Mouse (Mus musculus) CH12.LX (cell line): ENCODE data around the gene Zfp575. TPM values are rescaled to one million over a fixed set of nuclear protein-coding genes. Genes with fewer than 3 reads are reported as not detected.
A peak's percentile ranks its signal among the peaks of the same experiment; 100 is the strongest.

Experiments used
- DNase-seq: peaks from one replicate; pipeline ENCODE4 v3.0.0-alpha.2; 2013; ENCODE audit errors: extremely low read depth
- H3K27ac ChIP-seq: 2 replicates; pipeline ENCODE4 v1.5.1; 2012; ENCODE audit warnings: low read depth, mild to moderate bottlenecking, control low read depth, moderate library complexity; ENCODE audit not compliant: insufficient read depth
- H3K27me3 ChIP-seq: replicated peaks from 2 replicates; pipeline ENCODE3; 2012; ENCODE audit warnings: inconsistent platforms
- H3K36me3 ChIP-seq, 2 experiments: replicated peaks in 1 of 2; 2 replicates each; pipeline versions ENCODE3 to v1.6.1; 2012; ENCODE audit warnings: inconsistent platforms in 1 of 2, low read length in 1 of 2, mild to moderate bottlenecking in 1 of 2, mixed read lengths in 1 of 2, moderate library complexity in 1 of 2; ENCODE audit not compliant: control insufficient read depth in 1 of 2, insufficient read depth in 1 of 2
- H3K4me1 ChIP-seq, 2 experiments: 2 replicates each; pipeline ENCODE4 v1.6.1; 2012; ENCODE audit warnings: inconsistent platforms in 1 of 2, moderate library complexity in 1 of 2; ENCODE audit not compliant: insufficient read depth in 2 of 2, control insufficient read depth in 1 of 2
- H3K4me2 ChIP-seq: 2 replicates; pipeline ENCODE4 v1.6.1; 2012; ENCODE audit warnings: low read depth, mild to moderate bottlenecking, control low read depth; ENCODE audit not compliant: poor library complexity, insufficient read depth, severe bottlenecking
- H3K4me3 ChIP-seq, 3 experiments: fragments of 150-350 bp in 1 of 3; sonication (generic) in 1 of 3; replicated peaks in 1 of 3; 2 replicates each; pipeline versions ENCODE3 to v1.5.1; 2011 to 2012; ENCODE audit warnings: low read depth in 2 of 3, low read length in 2 of 3, mild to moderate bottlenecking in 2 of 3, moderate library complexity in 2 of 3, control low read depth in 1 of 3, improper control_type of control experiment in 1 of 3, inconsistent platforms in 1 of 3, mixed read lengths in 1 of 3; ENCODE audit not compliant: poor library complexity in 1 of 3
- H3K79me2 ChIP-seq: replicated peaks from 2 replicates; pipeline ENCODE4 v1.6.1; 2012; ENCODE audit warnings: mild to moderate bottlenecking, moderate library complexity; ENCODE audit not compliant: control insufficient read depth, poor library complexity, insufficient read depth, severe bottlenecking; ENCODE audit errors: extremely low read depth
- H3K9ac ChIP-seq: 2 replicates; pipeline ENCODE4 v1.6.1; 2012; ENCODE audit warnings: low read depth, mild to moderate bottlenecking, control low read depth, moderate library complexity; ENCODE audit not compliant: insufficient read depth
- H3K9me3 ChIP-seq: replicated peaks from 2 replicates; pipeline ENCODE3; 2012; ENCODE audit warnings: low read length, inconsistent platforms, mixed read lengths
- BHLHE40 ChIP-seq: IDR thresholded peaks from 2 replicates; pipeline ENCODE4 v1.6.1; 2011; ENCODE audit warnings: mild to moderate bottlenecking, low read depth, low read length, improper control_type of control experiment
- CHD1 ChIP-seq: IDR thresholded peaks from 2 replicates; pipeline ENCODE4 v1.6.1; 2012; ENCODE audit warnings: low read depth, low read length, improper control_type of control experiment, inconsistent platforms
- CHD2 ChIP-seq: IDR thresholded peaks from 2 replicates; pipeline ENCODE4 v1.6.1; 2011; ENCODE audit warnings: low read length, improper control_type of control experiment
- CTCF ChIP-seq, 2 experiments: IDR thresholded peaks in 1 of 2; conservative IDR thresholded peaks in 1 of 2; 2 replicates each; pipeline ENCODE4 v1.5.1; 2011 to 2012; ENCODE audit warnings: low read depth in 2 of 2, low read length in 2 of 2, improper control_type of control experiment in 1 of 2, inconsistent platforms in 1 of 2, mild to moderate bottlenecking in 1 of 2, moderate library complexity in 1 of 2
- E2F4 ChIP-seq: IDR thresholded peaks from 2 replicates; pipeline ENCODE4 v1.6.1; 2011; ENCODE audit warnings: low read depth, low read length, improper control_type of control experiment; ENCODE audit not compliant: insufficient replicate concordance
- ELF1 ChIP-seq: IDR thresholded peaks from 2 replicates; pipeline ENCODE4 v1.6.1; 2014; ENCODE audit warnings: low read depth, mild to moderate bottlenecking, inconsistent platforms, low read length, improper control_type of control experiment
- EP300 ChIP-seq: IDR thresholded peaks from 2 replicates; pipeline ENCODE4 v1.6.1; 2011; ENCODE audit warnings: low read length, improper control_type of control experiment
- ETS1 ChIP-seq: conservative IDR thresholded peaks from 2 replicates; pipeline ENCODE4 v1.6.1; 2012; ENCODE audit warnings: low read depth, mild to moderate bottlenecking, inconsistent platforms, low read length, improper control_type of control experiment, moderate library complexity
- GABPA ChIP-seq: IDR thresholded peaks from 2 replicates; pipeline ENCODE4 v1.6.1; 2012; ENCODE audit warnings: low read depth, low read length, improper control_type of control experiment, inconsistent platforms; ENCODE audit not compliant: insufficient replicate concordance
- HCFC1 ChIP-seq: IDR thresholded peaks from 2 replicates; pipeline ENCODE4 v1.6.1; 2012; ENCODE audit warnings: low read depth, mild to moderate bottlenecking, inconsistent platforms, low read length, improper control_type of control experiment
- IRF4 ChIP-seq: IDR thresholded peaks from 2 replicates; pipeline ENCODE4 v1.6.1; 2014; ENCODE audit warnings: low read depth, mild to moderate bottlenecking, inconsistent platforms, low read length, improper control_type of control experiment
- JUN ChIP-seq: IDR thresholded peaks from 2 replicates; pipeline ENCODE4 v1.6.1; 2011; ENCODE audit warnings: low read depth, mild to moderate bottlenecking, low read length, improper control_type of control experiment, moderate library complexity; ENCODE audit not compliant: insufficient read depth
- JUND ChIP-seq: conservative IDR thresholded peaks from 2 replicates; pipeline ENCODE4 v1.6.1; 2011; ENCODE audit warnings: low read depth, low read length, improper control_type of control experiment
- KAT2A ChIP-seq: IDR thresholded peaks from 2 replicates; pipeline ENCODE4 v1.6.1; 2012; ENCODE audit warnings: low read length, improper control_type of control experiment, inconsistent platforms; ENCODE audit not compliant: insufficient replicate concordance
- MAFK ChIP-seq: IDR thresholded peaks from 2 replicates; pipeline ENCODE4 v1.6.1; 2011; ENCODE audit warnings: low read length, improper control_type of control experiment; ENCODE audit not compliant: insufficient replicate concordance
- MAX ChIP-seq: IDR thresholded peaks from 2 replicates; pipeline ENCODE4 v1.6.1; 2011; ENCODE audit warnings: low read length, improper control_type of control experiment
- MAZ ChIP-seq: IDR thresholded peaks from 2 replicates; pipeline ENCODE4 v1.6.1; 2012; ENCODE audit warnings: low read depth, mild to moderate bottlenecking, inconsistent platforms, low read length, improper control_type of control experiment, moderate library complexity
- MEF2A ChIP-seq: IDR thresholded peaks from 2 replicates; pipeline ENCODE4 v1.6.1; 2014; ENCODE audit warnings: low read depth, mild to moderate bottlenecking, inconsistent platforms, low read length, improper control_type of control experiment, borderline replicate concordance
- MXI1 ChIP-seq: IDR thresholded peaks from 2 replicates; pipeline ENCODE4 v1.6.1; 2011; ENCODE audit warnings: mild to moderate bottlenecking, low read depth, low read length, improper control_type of control experiment
- MYC ChIP-seq: IDR thresholded peaks from 2 replicates; pipeline ENCODE4 v1.6.1; 2011; ENCODE audit warnings: low read depth, mild to moderate bottlenecking, improper control_type of control experiment, low read length
- NELFE ChIP-seq: IDR thresholded peaks from 2 replicates; pipeline ENCODE4 v1.6.1; 2011; ENCODE audit warnings: low read depth, low read length, improper control_type of control experiment
- NRF1 ChIP-seq: IDR thresholded peaks from 2 replicates; pipeline ENCODE4 v1.6.1; 2014; ENCODE audit warnings: low read depth, mild to moderate bottlenecking, inconsistent platforms, low read length, improper control_type of control experiment, moderate library complexity
- PAX5 ChIP-seq: IDR thresholded peaks from 2 replicates; pipeline ENCODE4 v1.6.1; 2012; ENCODE audit warnings: low read length, inconsistent platforms, mixed read lengths
- POLR2A ChIP-seq: IDR thresholded peaks from 2 replicates; pipeline ENCODE4 v1.6.1; 2011; ENCODE audit warnings: low read depth, mild to moderate bottlenecking, improper control_type of control experiment, low read length
- POLR2AphosphoS2 ChIP-seq: IDR thresholded peaks from 2 replicates; pipeline ENCODE4 v1.6.1; 2011; ENCODE audit warnings: low read depth, low read length, improper control_type of control experiment
- RAD21 ChIP-seq: IDR thresholded peaks from 2 replicates; pipeline ENCODE4 v1.6.1; 2011; ENCODE audit warnings: low read depth, mild to moderate bottlenecking, low read length, improper control_type of control experiment, moderate library complexity
- RCOR1 ChIP-seq: conservative IDR thresholded peaks from 2 replicates; pipeline ENCODE4 v1.6.1; 2012; ENCODE audit warnings: low read depth, mild to moderate bottlenecking, inconsistent platforms, low read length, improper control_type of control experiment
- SIN3A ChIP-seq: IDR thresholded peaks from 2 replicates; pipeline ENCODE4 v1.6.1; 2012; ENCODE audit warnings: low read length, improper control_type of control experiment, inconsistent platforms
- SMC3 ChIP-seq: IDR thresholded peaks from 2 replicates; pipeline ENCODE4 v1.6.1; 2011; ENCODE audit warnings: low read depth, low read length, improper control_type of control experiment
- TBP ChIP-seq: conservative IDR thresholded peaks from 2 replicates; pipeline ENCODE4 v1.6.1; 2011; ENCODE audit warnings: low read depth, low read length, improper control_type of control experiment
- TCF12 ChIP-seq: IDR thresholded peaks from 2 replicates; pipeline ENCODE4 v1.6.1; 2014; ENCODE audit warnings: low read depth, mild to moderate bottlenecking, inconsistent platforms, low read length, improper control_type of control experiment
- UBTF ChIP-seq: IDR thresholded peaks from 2 replicates; pipeline ENCODE4 v1.6.1; 2012; ENCODE audit warnings: low read depth, mild to moderate bottlenecking, inconsistent platforms, low read length, improper control_type of control experiment, moderate library complexity
- USF1 ChIP-seq: IDR thresholded peaks from 2 replicates; pipeline ENCODE4 v1.6.1; 2014; ENCODE audit warnings: low read depth, mild to moderate bottlenecking, inconsistent platforms, low read length, improper control_type of control experiment
- USF2 ChIP-seq: conservative IDR thresholded peaks from 2 replicates; pipeline ENCODE4 v1.6.1; 2011; ENCODE audit warnings: low read depth, low read length, improper control_type of control experiment
- ZC3H11A ChIP-seq: IDR thresholded peaks from 2 replicates; pipeline ENCODE4 v1.6.1; 2012; ENCODE audit warnings: low read depth, mild to moderate bottlenecking, inconsistent platforms, low read length, improper control_type of control experiment
- ZKSCAN1 ChIP-seq: IDR thresholded peaks from 2 replicates; pipeline ENCODE4 v1.6.1; 2012; ENCODE audit warnings: low read depth, inconsistent platforms, low read length, improper control_type of control experiment, borderline replicate concordance
- ZMIZ1 ChIP-seq: IDR thresholded peaks from 2 replicates; pipeline ENCODE4 v1.6.1; 2012; ENCODE audit warnings: low read depth, mild to moderate bottlenecking, inconsistent platforms, low read length, improper control_type of control experiment
- ZNF384 ChIP-seq: IDR thresholded peaks from 2 replicates; pipeline ENCODE4 v1.6.1; 2012; ENCODE audit warnings: low read depth, low read length, improper control_type of control experiment, inconsistent platforms
- dilution Hi-C: fragments of 300-500 bp; cut with MboI; formaldehyde crosslinking; loops from 2 replicates; pipeline ENCODE4 v1.14.3; 2020; ENCODE audit warnings: low sequenced_read_pairs; ENCODE audit not compliant: extremely low pct_unique_long_range_greater_than_20kb, extremely low pct_ligation_motif_present
- in situ Hi-C: fragments of 300-500 bp; cut with MboI; formaldehyde crosslinking; loops from 3 replicates; pipeline ENCODE4 v1.14.3; 2019; ENCODE audit warnings: low sequenced_read_pairs, low pct_ligation_motif_present, low pct_unique_long_range_greater_than_20kb, mixed read lengths
- polyA plus RNA-seq: library from polyadenylated mRNA; unstranded; fragments of >175 nt; gene quantifications from 2 replicates; pipeline ENCODE4 v1.2.1, GENCODE M21; 2012; ENCODE audit warnings: low read depth; ENCODE audit not compliant: insufficient read length
- total RNA-seq, 2 experiments: library from RNA; depleted of rRNA; stranded (reverse); fragments of 300-350 nt in 1 of 2; fragments of >200 nt in 1 of 2; gene quantifications; 2 replicates each; pipeline ENCODE4 v1.2.3; 2012 to 2014

The Zfp575 gene
- total and polyA plus RNA-seq, 3 experiments = 0.09 to 0.81 (median 0.14) TPM

GRCm38 (mm10) chr7:24564607-24565265 lies 22.7 kb downstream of the Zfp575 start:
- H3K27me3 ChIP-seq = no peaks in the 10 kb centered on the region
- H3K36me3 ChIP-seq = peaks cover 39 to 64% of the 10 kb centered on the region in 2 experiments
- DNase-seq = peak; percentile 98
- TF ChIP-seq POLR2AphosphoS2 = no peak
- TF ChIP-seq BHLHE40 = peak; percentile 67
- TF ChIP-seq CHD1 = no peak
- no peak for TF ChIP-seq USF1
- TF ChIP-seq CTCF (conservative IDR thresholded peaks at IDR 0.05 in 1 of 2, IDR thresholded peaks at IDR 0.05 in 1 of 2; ENCODE audit: low read depth in 2 of 2, low read length in 2 of 2) = peak; percentile 85 to 88
- no peak for TF ChIP-seq ZC3H11A
- no peak for TF ChIP-seq UBTF
- peak; percentile 56; the same call in 1 of the 2 replicates for TF ChIP-seq MAFK
- TF ChIP-seq MYC = 0 out of 2 replicates have a peak, but pooled peaks have one; percentile 79
- peak; percentile 66 for TF ChIP-seq RAD21
- no peak for TF ChIP-seq SIN3A
- no peak; the same call in 1 of the 2 replicates for TF ChIP-seq NELFE
- TF ChIP-seq TBP = peak; percentile 26; the same call in 1 of the 2 replicates
- TF ChIP-seq USF2 = peak; percentile 13; the same call in 1 of the 2 replicates
- peak; percentile 81 for TF ChIP-seq SMC3
- TF ChIP-seq E2F4 = no peak
- no peak for TF ChIP-seq ZNF384
- TF ChIP-seq ZMIZ1 = no peak
- TF ChIP-seq MEF2A = peak; percentile 80
- peak; percentile 88 for TF ChIP-seq JUN
- peak; percentile 26; the same call in 1 of the 2 replicates for TF ChIP-seq HCFC1
- TF ChIP-seq PAX5 = no peak
- TF ChIP-seq NRF1 = peak; percentile 76
- no peak for TF ChIP-seq KAT2A
- TF ChIP-seq CHD2 = no peak; the same call in 1 of the 2 replicates
- TF ChIP-seq EP300 = peak; percentile 84
- TF ChIP-seq JUND = peak; percentile 59
- TF ChIP-seq RCOR1 = peak; percentile 27; the same call in 1 of the 2 replicates
- TF ChIP-seq MAZ = 0 out of 2 replicates have a peak, but pooled peaks have one; percentile 10
- TF ChIP-seq MXI1 = peak; percentile 32; the same call in 1 of the 2 replicates
- TF ChIP-seq POLR2A = no peak
- no peak for TF ChIP-seq ZKSCAN1
- peak; percentile 54 for TF ChIP-seq MAX
- TF ChIP-seq ETS1 = peak; percentile 93
- TF ChIP-seq TCF12 = peak; percentile 79
- peak; percentile 68 for TF ChIP-seq IRF4
- no peak for TF ChIP-seq GABPA
- peak; percentile 48 for TF ChIP-seq ELF1
- in situ Hi-C loops (loop anchor here (5.0 kb wide), 1 partner anchor 32 kb away; the partner anchor contains the start of gene Irgq), dilution Hi-C loops (no loop called here)
- H3K79me2 ChIP-seq = peaks cover 13% of the 10 kb centered on the region; the same call in 1 of the 2 replicates
- H3K4me1 ChIP-seq = peaks cover 46 to 93% of the 10 kb centered on the region in 2 experiments
- H3K4me2 ChIP-seq = peak overlapping the region; percentile 80
- H3K9ac ChIP-seq = peak overlapping the region; percentile 21
- H3K9me3 ChIP-seq = no peaks in the 10 kb centered on the region
- H3K27ac ChIP-seq = peak overlapping the region; percentile 100
- H3K4me3 ChIP-seq = no peak overlapping the region
